Mouse (Mus musculus) MEL (cell line): ENCODE data around the gene Gpn2.

ENCODE experiments used
- CTCF ChIP-seq, 3 experiments: IDR thresholded peaks in 2 of 3; conservative IDR thresholded peaks in 1 of 3; 2 replicates each; pipeline ENCODE4 v1.5.1; 2011 to 2012; ENCODE audit warnings: low read length in 3 of 3, low read depth in 2 of 3, mild to moderate bottlenecking in 2 of 3, improper control_type of control experiment in 1 of 3, inconsistent platforms in 1 of 3, mixed read lengths in 1 of 3, moderate library complexity in 1 of 3; ENCODE audit not compliant: control insufficient read depth in 1 of 3, insufficient read depth in 1 of 3, poor library complexity in 1 of 3, severe bottlenecking in 1 of 3
- ETS1 ChIP-seq: IDR thresholded peaks from 2 replicates; pipeline ENCODE4 v1.6.1; 2012; ENCODE audit warnings: low read depth, mild to moderate bottlenecking, inconsistent platforms, low read length, improper control_type of control experiment, moderate library complexity
- GABPA ChIP-seq: IDR thresholded peaks from 2 replicates; pipeline ENCODE4 v1.6.1; 2012; ENCODE audit warnings: low read depth, mild to moderate bottlenecking, inconsistent platforms, low read length, improper control_type of control experiment, moderate library complexity
- HCFC1 ChIP-seq: IDR thresholded peaks from 2 replicates; pipeline ENCODE4 v1.6.1; 2012; ENCODE audit warnings: low read depth, mild to moderate bottlenecking, inconsistent platforms, low read length, improper control_type of control experiment, moderate library complexity
- MAX ChIP-seq: IDR thresholded peaks from 2 replicates; pipeline ENCODE4 v1.6.1; 2011; ENCODE audit warnings: low read length, improper control_type of control experiment
- MEF2A ChIP-seq: IDR thresholded peaks from 2 replicates; pipeline ENCODE4 v1.6.1; 2014; ENCODE audit warnings: low read depth, mild to moderate bottlenecking, inconsistent platforms, low read length, improper control_type of control experiment; ENCODE audit not compliant: poor library complexity, insufficient replicate concordance, severe bottlenecking; ENCODE audit errors: extremely low read depth
- POLR2A ChIP-seq, 2 experiments: IDR thresholded peaks; 2 replicates each; pipeline ENCODE4 v1.6.1; 2011 to 2012; ENCODE audit warnings: low read length in 2 of 2, mild to moderate bottlenecking in 2 of 2, control low read depth in 1 of 2, improper control_type of control experiment in 1 of 2, low read depth in 1 of 2, moderate library complexity in 1 of 2; ENCODE audit not compliant: control insufficient read depth in 1 of 2, insufficient read depth in 1 of 2, poor library complexity in 1 of 2
- TCF12 ChIP-seq: IDR thresholded peaks from 2 replicates; pipeline ENCODE4 v1.6.1; 2014; ENCODE audit warnings: low read depth, mild to moderate bottlenecking, inconsistent platforms, low read length, improper control_type of control experiment, moderate library complexity
- ZC3H11A ChIP-seq: IDR thresholded peaks from 2 replicates; pipeline ENCODE4 v1.6.1; 2012; ENCODE audit warnings: low read depth, mild to moderate bottlenecking, inconsistent platforms, low read length, improper control_type of control experiment

DNA sequence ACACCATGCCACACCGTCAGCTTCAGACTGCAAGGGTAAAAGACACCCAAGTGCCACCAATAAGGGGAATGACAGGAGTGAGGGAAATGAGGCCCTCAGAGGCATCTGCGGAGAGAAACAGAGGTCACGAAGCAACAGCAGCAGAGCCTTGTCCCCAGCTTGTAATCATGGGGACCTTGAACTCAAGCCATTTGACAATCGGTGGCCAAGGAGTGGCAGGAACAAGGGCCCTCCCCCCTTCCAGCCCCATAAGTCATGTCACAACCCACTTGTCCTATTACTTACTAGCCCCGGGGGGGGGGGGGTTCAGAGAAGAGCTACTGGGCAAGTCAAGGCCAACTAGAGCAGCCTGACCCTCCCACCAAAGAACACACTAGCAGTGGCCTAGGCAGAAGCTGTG lies 47.5 kb upstream of the Gpn2 start:
- TF ChIP-seq CTCF (IDR thresholded peaks at IDR 0.05 in 2 of 3, conservative IDR thresholded peaks at IDR 0.05 in 1 of 3; ENCODE audit: control insufficient read depth in 1 of 3, insufficient read depth in 1 of 3, low read depth in 2 of 3, low read length in 3 of 3, poor library complexity in 1 of 3, severe bottlenecking in 1 of 3): no peak
- no peak for TF ChIP-seq TCF12
- TF ChIP-seq POLR2A (IDR thresholded peaks at IDR 0.05; ENCODE audit: control insufficient read depth in 1 of 2, insufficient read depth in 1 of 2, low read depth in 1 of 2, low read length in 2 of 2, poor library complexity in 1 of 2): no peak
- TF ChIP-seq ETS1: no peak
- TF ChIP-seq GABPA: no peak
- no peak for TF ChIP-seq MEF2A
- TF ChIP-seq HCFC1: no peak
- TF ChIP-seq MAX: no peak
- TF ChIP-seq ZC3H11A: no peak
